Mouse (Mus musculus) testis, adult 2 months (tissue): ENCODE data around the gene Lypd6. TPM values are rescaled to one million over a fixed set of nuclear protein-coding genes. Genes with fewer than 3 reads are reported as not detected.

Experiments used
- H3K27ac ChIP-seq: fragments of 200-500 bp; 2 replicates; pipeline ENCODE4 v1.5.1; 2012; ENCODE audit warnings: low read depth, low read length; ENCODE audit not compliant: control insufficient read depth, insufficient read depth
- H3K27me3 ChIP-seq: fragments of 200-500 bp; 2 replicates; pipeline ENCODE4 v1.6.1; 2012; ENCODE audit warnings: mild to moderate bottlenecking, low read length, moderate library complexity; ENCODE audit not compliant: control insufficient read depth, insufficient read depth
- H3K36me3 ChIP-seq: fragments of 200-500 bp; 2 replicates; pipeline ENCODE4 v1.6.1; 2012; ENCODE audit warnings: mild to moderate bottlenecking, low read length; ENCODE audit not compliant: control insufficient read depth, insufficient read depth
- H3K4me1 ChIP-seq: fragments of 200-500 bp; 2 replicates; pipeline ENCODE4 v1.6.1; 2012; ENCODE audit warnings: low read length; ENCODE audit not compliant: control insufficient read depth, insufficient read depth
- H3K4me3 ChIP-seq: fragments of 200-500 bp; 2 replicates; pipeline ENCODE4 v1.5.1; 2012; ENCODE audit warnings: low read depth, mild to moderate bottlenecking, low read length, moderate library complexity, mixed read lengths; ENCODE audit not compliant: control insufficient read depth
- CTCF ChIP-seq: fragments of 200-500 bp; IDR thresholded peaks from 2 replicates; pipeline ENCODE4 v1.5.1; 2012; ENCODE audit warnings: low read depth, mild to moderate bottlenecking, inconsistent platforms, low read length, moderate library complexity; ENCODE audit not compliant: control insufficient read depth, insufficient read depth, insufficient replicate concordance
- POLR2A ChIP-seq: fragments of 200-500 bp; IDR thresholded peaks from 2 replicates; pipeline ENCODE4 v1.6.1; 2012; ENCODE audit warnings: low read depth, mild to moderate bottlenecking, inconsistent platforms, low read length, moderate library complexity; ENCODE audit not compliant: control insufficient read depth
- polyA plus RNA-seq: library from polyadenylated mRNA; depleted of rRNA; stranded (reverse); fragments of >200 nt; gene quantifications from 2 replicates; pipeline ENCODE4 v1.2.3, GENCODE M21; 2012

Gene Lypd6
- polyA plus RNA-seq, 1 experiment, result 0.65 TPM

GRCm38 (mm10) chr2:50128322-50129277 lies 62.4 kb downstream of the Lypd6 start:
- Histone ChIP-seq H3K4me3 (no peak overlapping the region), H3K27ac (no peak overlapping the region), H3K4me1 (no peaks in the 10 kb centered on the region), H3K36me3 (no peaks in the 10 kb centered on the region), H3K27me3 (no peaks in the 10 kb centered on the region)
- TF ChIP-seq POLR2A (no peak), CTCF (no peak)

- H3K36me3 ChIP-seq, result no peaks in the 10 kb centered on the region
- no peaks in the 10 kb centered on the region for H3K4me1 ChIP-seq
- no peak for TF ChIP-seq CTCF
- no peak for TF ChIP-seq POLR2A
- H3K27ac ChIP-seq, result no peak overlapping the region
- H3K27me3 ChIP-seq, result no peaks in the 10 kb centered on the region
- H3K4me3 ChIP-seq, result no peak overlapping the region
These were observed 64.4 kb downstream of the Lypd6 start for GRCm38 (mm10) chr2:50130674-50131073.

GRCm38 (mm10) chr2:50143672-50144071 lies 77.4 kb downstream of the Lypd6 start:
- H3K36me3 ChIP-seq, result no peaks in the 10 kb centered on the region
- TF ChIP-seq CTCF (no peak), POLR2A (no peak)
- H3K27ac ChIP-seq, result no peak overlapping the region
- no peaks in the 10 kb centered on the region for H3K4me1 ChIP-seq
- no peak overlapping the region for H3K4me3 ChIP-seq
- no peaks in the 10 kb centered on the region for H3K27me3 ChIP-seq

- Histone ChIP-seq H3K27ac (no peak overlapping the region), H3K4me1 (no peaks in the 10 kb centered on the region), H3K36me3 (no peaks in the 10 kb centered on the region), H3K27me3 (no peaks in the 10 kb centered on the region), H3K4me3 (no peak overlapping the region)
- TF ChIP-seq CTCF (no peak), POLR2A (no peak)
These were observed 81.1 kb downstream of the Lypd6 start for GRCm38 (mm10) chr2:50147308-50147707.

- no peak overlapping the region for H3K4me3 ChIP-seq
- H3K36me3 ChIP-seq, result no peaks in the 10 kb centered on the region
- H3K4me1 ChIP-seq, result no peaks in the 10 kb centered on the region
- no peak overlapping the region for H3K27ac ChIP-seq
- TF ChIP-seq CTCF (no peak), POLR2A (no peak)
- no peaks in the 10 kb centered on the region for H3K27me3 ChIP-seq
These were observed 83.3 kb downstream of the Lypd6 start for GRCm38 (mm10) chr2:50149257-50150202.

GRCm38 (mm10) chr2:50150203-50150590 lies 84.0 kb downstream of the Lypd6 start:
- Histone ChIP-seq H3K27me3 (no peaks in the 10 kb centered on the region), H3K4me3 (no peak overlapping the region), H3K27ac (no peak overlapping the region), H3K4me1 (no peaks in the 10 kb centered on the region), H3K36me3 (no peaks in the 10 kb centered on the region)
- TF ChIP-seq CTCF, result no peak
- no peak for TF ChIP-seq POLR2A

GRCm38 (mm10) chr2:50150816-50151215 lies 84.6 kb downstream of the Lypd6 start:
- no peak overlapping the region for H3K4me3 ChIP-seq
- no peaks in the 10 kb centered on the region for H3K27me3 ChIP-seq
- no peak for TF ChIP-seq POLR2A
- no peaks in the 10 kb centered on the region for H3K36me3 ChIP-seq
- H3K27ac ChIP-seq, result no peak overlapping the region
- H3K4me1 ChIP-seq, result no peaks in the 10 kb centered on the region
